Mouse (Mus musculus) ES-E14 (cell line): ENCODE data around the gene Phtf1. TPM values are rescaled to one million over a fixed set of nuclear protein-coding genes. Genes with fewer than 3 reads are reported as not detected.

Experiments
- DNase-seq: peaks from one replicate; pipeline ENCODE4 v3.0.0-alpha.2; 2013; ENCODE audit warnings: low read depth, low spot score
- H3K27ac ChIP-seq: 2 replicates; pipeline ENCODE4 v1.5.1; 2012; ENCODE audit warnings: low read depth, mild to moderate bottlenecking, low read length, moderate library complexity, mixed read lengths; ENCODE audit not compliant: poor library complexity, insufficient read depth, severe bottlenecking
- H3K36me3 ChIP-seq: 2 replicates; pipeline ENCODE4 v1.6.1; 2012; ENCODE audit warnings: mild to moderate bottlenecking, low read length, moderate library complexity, mixed read lengths; ENCODE audit not compliant: control insufficient read depth, poor library complexity, insufficient read depth, severe bottlenecking
- H3K4me1 ChIP-seq, 2 experiments: fragments of 150-350 bp in 1 of 2; sonication (generic) in 1 of 2; 2 replicates each; pipeline ENCODE4 v1.6.1; 2012; ENCODE audit warnings: low read length in 2 of 2, mild to moderate bottlenecking in 1 of 2, mixed read lengths in 1 of 2; ENCODE audit not compliant: control insufficient read depth in 2 of 2, insufficient read depth in 2 of 2, poor library complexity in 1 of 2
- H3K4me3 ChIP-seq, 2 experiments: fragments of 150-350 bp in 1 of 2; sonication (generic) in 1 of 2; 2 replicates each; pipeline ENCODE4 v1.5.1; 2012; ENCODE audit warnings: low read length in 2 of 2, low read depth in 1 of 2, mild to moderate bottlenecking in 1 of 2, mixed read lengths in 1 of 2; ENCODE audit not compliant: insufficient read depth in 1 of 2, poor library complexity in 1 of 2, severe bottlenecking in 1 of 2
- H3K9ac ChIP-seq: 2 replicates; pipeline ENCODE4 v1.6.1; 2012; ENCODE audit warnings: low read depth, mild to moderate bottlenecking, low read length, mixed read lengths; ENCODE audit not compliant: poor library complexity, insufficient read depth, severe bottlenecking
- H3K9me3 ChIP-seq: fragments of 150-350 bp; sonication (generic); 2 replicates; pipeline ENCODE4 v1.6.1; 2012; ENCODE audit warnings: low read depth, mild to moderate bottlenecking, low read length; ENCODE audit not compliant: control insufficient read depth, insufficient read depth
- CHD2 ChIP-seq: IDR thresholded peaks from 2 replicates; pipeline ENCODE4 v1.6.1; 2014; ENCODE audit warnings: mild to moderate bottlenecking, low read depth, low read length, inconsistent platforms
- HCFC1 ChIP-seq: IDR thresholded peaks from 2 replicates; pipeline ENCODE4 v1.6.1; 2012; ENCODE audit warnings: low read length, inconsistent platforms, borderline replicate concordance; ENCODE audit not compliant: insufficient read depth
- MAFK ChIP-seq: IDR thresholded peaks from 2 replicates; pipeline ENCODE4 v1.6.1; 2014; ENCODE audit warnings: mild to moderate bottlenecking, low read depth, low read length, inconsistent platforms; ENCODE audit not compliant: insufficient read depth
- ZC3H11A ChIP-seq: IDR thresholded peaks from 2 replicates; pipeline ENCODE4 v1.6.1; 2012; ENCODE audit warnings: low read depth, mild to moderate bottlenecking, inconsistent platforms, low read length, borderline replicate concordance
- ZNF384 ChIP-seq: IDR thresholded peaks from 2 replicates; pipeline ENCODE4 v1.6.1; 2012; ENCODE audit warnings: low read depth, low read length, inconsistent platforms
- in situ Hi-C, 2 experiments: fragments of 600-800 bp; cut with MboI; formaldehyde crosslinking; loops; one replicate each; pipeline ENCODE4 v1.15.1; 2025; ENCODE audit warnings: low sequenced_read_pairs in 2 of 2, inconsistent platforms in 1 of 2; ENCODE audit not compliant: unreplicated experiment in 2 of 2
- total RNA-seq: library from RNA; depleted of rRNA; stranded (reverse); fragments of 300-350 nt; gene quantifications from 2 replicates; pipeline ENCODE4 v1.2.3, GENCODE M21; 2012; rRNA removed

Gene Phtf1
- total RNA-seq, result 14.1 and 18.2 TPM in 2 replicates

DNA sequence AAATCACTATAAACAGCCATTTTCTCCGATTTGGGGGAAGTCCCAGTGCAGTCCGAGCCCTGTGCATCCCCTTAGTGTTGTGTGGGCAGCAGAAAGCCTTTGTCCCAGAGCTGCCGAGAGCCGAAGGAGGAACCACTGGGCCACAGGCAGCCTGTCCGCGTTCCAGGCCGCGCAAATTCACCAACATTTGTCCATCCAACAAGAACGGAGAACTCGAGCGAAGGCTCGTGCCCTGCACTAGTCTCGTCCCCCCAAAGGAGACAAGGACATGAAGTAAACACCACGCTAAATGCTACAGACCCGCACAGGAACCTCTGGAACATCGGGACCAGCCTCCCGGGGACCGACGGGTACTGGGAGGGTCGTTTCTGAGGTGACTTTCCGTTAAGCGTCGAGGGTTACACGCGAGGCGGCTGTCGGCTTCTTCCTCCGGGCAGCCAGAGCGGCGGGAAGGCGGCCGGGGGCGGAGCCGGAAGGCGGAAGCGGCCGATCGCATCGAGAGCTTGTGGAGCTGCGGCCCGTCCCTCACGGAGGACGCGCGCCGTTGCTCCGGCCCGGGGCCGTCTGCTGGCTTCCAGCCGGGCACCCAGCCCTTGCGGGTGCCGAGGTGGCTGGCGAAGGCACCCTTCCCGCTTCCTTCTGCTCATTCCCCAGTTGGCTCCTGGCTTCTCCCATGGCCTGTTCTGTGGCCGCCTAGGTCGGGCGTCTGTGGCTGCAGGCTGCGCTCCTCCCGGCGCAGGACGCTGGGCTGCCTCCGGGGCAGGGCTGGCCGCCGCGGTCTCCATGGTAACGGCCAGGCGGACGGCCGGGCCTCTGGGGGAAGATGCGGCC, at the start of gene Phtf1:
Phtf1 (plus strand) TSS at position 250 of the 831 bp plus-strand sequence.
- H3K4me1 ChIP-seq, result 0 out of 4 replicates have a peak, but pooled peaks cover 0 to 2% of the 10 kb centered on the region in 2 experiments
- H3K4me3 ChIP-seq, result peak within 1 kb of the TSS; percentile 87 to 94
- peak within 1 kb of the TSS; percentile 96 for H3K9ac ChIP-seq
- DNase-seq, result peak; percentile 49
- no peaks in the 10 kb centered on the region; the same call in 1 of the 2 replicates for H3K36me3 ChIP-seq
- peak within 1 kb of the TSS; percentile 70 for H3K27ac ChIP-seq
- in situ Hi-C loops, result no loop called here
- no peaks in the 10 kb centered on the region for H3K9me3 ChIP-seq
- no peak for TF ChIP-seq MAFK
- no peak for TF ChIP-seq CHD2
- TF ChIP-seq ZNF384, result no peak
- no peak for TF ChIP-seq HCFC1
- no peak for TF ChIP-seq ZC3H11A

DNA sequence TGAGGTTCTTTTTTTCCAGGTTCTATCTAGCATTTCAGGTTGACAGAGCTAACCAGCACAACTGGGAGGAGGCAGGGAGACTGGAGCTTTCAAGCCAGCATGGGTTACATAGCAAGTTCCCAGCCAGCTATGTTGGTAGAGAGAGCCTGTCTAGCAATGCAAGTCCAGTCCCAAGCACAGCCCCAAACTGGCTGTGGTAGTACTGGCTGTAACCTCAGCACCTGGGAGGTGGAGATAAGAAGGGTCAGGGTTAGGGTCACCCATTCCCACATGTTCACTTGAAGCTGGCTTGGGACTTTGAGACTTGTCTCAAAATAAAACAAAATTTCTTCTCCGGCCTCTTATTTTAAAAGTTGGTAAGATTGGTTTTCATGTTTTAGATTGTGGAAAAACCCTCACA, 47.8 kb upstream of the Phtf1 start:
- DNase-seq, result no peak
- Histone ChIP-seq H3K9me3 (no peaks in the 10 kb centered on the region), H3K27ac (no peak overlapping the region), H3K36me3 (no peaks in the 10 kb centered on the region), H3K9ac (no peak overlapping the region), H3K4me3 (no peak overlapping the region), H3K4me1 (no peaks in the 10 kb centered on the region; a peak in 1 of 4 replicates)
- in situ Hi-C loops, result no loop called here
- no peak for TF ChIP-seq ZC3H11A

DNA sequence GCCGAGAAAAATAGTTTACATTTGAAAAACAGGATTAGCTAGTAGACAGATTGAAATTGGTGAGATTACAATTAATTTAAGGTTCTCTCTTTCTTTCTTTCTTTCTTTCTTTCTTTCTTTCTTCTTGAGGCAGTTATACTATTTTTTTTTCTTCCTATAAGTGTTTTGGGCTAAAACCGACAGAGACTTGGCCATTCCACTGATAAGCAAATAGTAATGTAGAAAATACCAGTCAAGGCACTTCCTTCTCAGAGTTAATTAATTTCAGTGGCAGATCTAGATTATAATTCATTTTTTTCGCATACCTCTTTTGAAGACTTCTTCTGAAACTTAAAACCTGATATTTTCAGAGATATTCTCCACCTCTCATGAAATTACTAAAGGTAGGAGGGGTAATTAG, 42.6 kb upstream of the Phtf1 start:
- Histone ChIP-seq H3K36me3 (no peaks in the 10 kb centered on the region; the same call in 1 of the 2 replicates), H3K4me1 (no peaks in the 10 kb centered on the region), H3K9ac (no peak overlapping the region), H3K9me3 (no peaks in the 10 kb centered on the region), H3K27ac (no peak overlapping the region), H3K4me3 (no peak overlapping the region)
- in situ Hi-C loops, result no loop called here
- DNase-seq, result no peak
- TF ChIP-seq ZNF384, result no peak
- no peak for TF ChIP-seq HCFC1
- no peak for TF ChIP-seq MAFK
- TF ChIP-seq ZC3H11A, result no peak
- TF ChIP-seq CHD2, result no peak

DNA sequence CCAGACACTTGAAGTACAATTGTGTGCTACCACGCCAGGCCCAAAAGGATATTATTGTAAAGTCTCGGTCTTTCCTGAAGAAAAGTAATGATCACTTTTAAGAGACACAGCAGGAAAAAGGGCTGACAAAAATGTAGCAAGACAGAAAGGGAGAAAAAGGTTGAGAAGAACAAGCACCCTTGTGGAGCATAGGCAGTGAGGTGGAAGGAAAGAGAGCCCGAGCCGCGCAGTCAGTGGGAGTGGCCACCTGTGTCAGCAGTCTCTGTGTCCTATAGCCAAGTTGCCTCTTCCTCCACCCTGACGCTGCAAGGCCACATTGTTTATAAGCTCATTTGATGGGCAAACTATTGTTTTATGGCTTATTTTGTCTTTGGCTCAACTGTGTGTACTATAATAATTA, 40.4 kb upstream of the Phtf1 start:
- in situ Hi-C loops, result no loop called here
- no peaks in the 10 kb centered on the region; the same call in 1 of the 2 replicates for H3K36me3 ChIP-seq
- H3K9me3 ChIP-seq, result no peaks in the 10 kb centered on the region
- DNase-seq, result no peak
- H3K4me3 ChIP-seq, result no peak overlapping the region
- no peak overlapping the region for H3K27ac ChIP-seq
- no peak for TF ChIP-seq CHD2
- TF ChIP-seq ZC3H11A, result no peak
- H3K4me1 ChIP-seq, result no peaks in the 10 kb centered on the region
- H3K9ac ChIP-seq, result no peak overlapping the region
